Mouse (Mus musculus) kidney, embryonic 14.5 days (tissue): Measurements from ENCODE around the gene Ccdc105. TPM values are rescaled to one million over a fixed set of nuclear protein-coding genes. Genes with fewer than 3 reads are reported as not detected.

ENCODE experiments used
- ATAC-seq: fragments of 200-750 bp; cut with Nextera tagmentation; 2 replicates; pipeline ENCODE4 v1.8.0; 2017; ENCODE audit warnings: moderate number of reproducible peaks, mild to moderate bottlenecking, moderate TSS enrichment, moderate library complexity; ENCODE audit not compliant: low FRiP score, low TSS enrichment
- H3K27ac ChIP-seq: fragments of 300-500 bp; sonication (generic); 2 replicates; pipeline ENCODE4 v1.5.1; 2014; ENCODE audit warnings: low read depth, mild to moderate bottlenecking, low read length, moderate library complexity, mixed read lengths
- H3K27me3 ChIP-seq: fragments of 300-500 bp; sonication (generic); 2 replicates; pipeline ENCODE4 v1.6.1; 2014; ENCODE audit warnings: mild to moderate bottlenecking, low read length; ENCODE audit not compliant: control insufficient read depth, insufficient read depth
- H3K36me3 ChIP-seq: fragments of 300-500 bp; sonication (generic); 2 replicates; pipeline ENCODE4 v1.6.1; 2014; ENCODE audit warnings: low read length, mixed read lengths; ENCODE audit not compliant: control insufficient read depth, insufficient read depth
- H3K4me1 ChIP-seq: fragments of 300-500 bp; sonication (generic); 2 replicates; pipeline ENCODE4 v1.6.1; 2014; ENCODE audit warnings: low read length, mixed read lengths; ENCODE audit not compliant: control insufficient read depth, insufficient read depth
- H3K4me2 ChIP-seq: fragments of 300-500 bp; sonication (generic); replicated peaks from 2 replicates; pipeline ENCODE4 v1.6.1; 2014; ENCODE audit warnings: low read depth, mild to moderate bottlenecking, low read length
- H3K4me3 ChIP-seq: fragments of 300-500 bp; sonication (generic); 2 replicates; pipeline ENCODE4 v1.5.1; 2014; ENCODE audit warnings: mild to moderate bottlenecking, low read length
- H3K9ac ChIP-seq: fragments of 300-500 bp; sonication (generic); 2 replicates; pipeline ENCODE4 v1.6.1; 2014; ENCODE audit warnings: low read depth, mild to moderate bottlenecking, low read length, moderate library complexity
- H3K9me3 ChIP-seq: fragments of 300-500 bp; sonication (generic); 2 replicates; pipeline ENCODE4 v1.6.1; 2016; ENCODE audit warnings: low read length; ENCODE audit not compliant: control insufficient read depth
- WGBS: fragments of 180-500 bp; shearing (Covaris S2); extraction: QIAGEN DNeasy Blood & Tissue Kit; methylation state at CpG from one replicate; pipeline ENCODE4 v1.1.7; 2014; 5-methylcytosine and 5-hydroxymethylcytosine counted together
- polyA plus RNA-seq: library from polyadenylated mRNA; unstranded; fragments of >200 nt; fragmentation: Nextera tagmentation; extraction: Ambion mirVana; gene quantifications from 2 replicates; pipeline ENCODE4 v1.2.1, GENCODE M21; 2014

Ccdc105 gene
- not detected in 2 replicates for polyA plus RNA-seq

- Histone ChIP-seq H3K9ac (peak within 1 kb of the TSS; percentile 59), H3K27me3 (no peaks in the 10 kb centered on the region), H3K4me3 (peak within 1 kb of the TSS; percentile 53), H3K36me3 (no peaks in the 10 kb centered on the region), H3K27ac (no peak within 1 kb of the TSS), H3K4me1 (peaks cover 6% of the 10 kb centered on the region; the same call in 1 of the 2 replicates), H3K9me3 (no peaks in the 10 kb centered on the region), H3K4me2 (peak within 1 kb of the TSS; percentile 74)
- peak; percentile 93 for ATAC-seq
- WGBS = 2% methylated on average over 50 of the region's 61 CpGs
Observed at GRCm38 (mm10) chr10:78752452-78753191, at the start of gene Ccdc105. Ccdc105 (minus strand) TSS chr10:78753065.

GRCm38 (mm10) chr10:78801449-78801848, 48.6 kb upstream of the Ccdc105 start:
- no peak overlapping the region for H3K4me2 ChIP-seq
- H3K9ac ChIP-seq = no peak overlapping the region
- WGBS = 89% methylated on average over 2 of the region's 2 CpGs
- H3K9me3 ChIP-seq = no peaks in the 10 kb centered on the region
- no peaks in the 10 kb centered on the region for H3K27me3 ChIP-seq
- H3K4me1 ChIP-seq = no peaks in the 10 kb centered on the region
- no peak for ATAC-seq
- no peak overlapping the region for H3K27ac ChIP-seq
- no peaks in the 10 kb centered on the region for H3K36me3 ChIP-seq
- H3K4me3 ChIP-seq = no peak overlapping the region

- ATAC-seq = no peak
- Histone ChIP-seq H3K36me3 (no peaks in the 10 kb centered on the region), H3K4me2 (no peak overlapping the region), H3K4me1 (no peaks in the 10 kb centered on the region), H3K4me3 (no peak overlapping the region), H3K9me3 (no peaks in the 10 kb centered on the region), H3K27me3 (no peaks in the 10 kb centered on the region), H3K27ac (no peak overlapping the region), H3K9ac (no peak overlapping the region)
- WGBS = 38% methylated on average over 1 of the region's 1 CpGs
Observed at GRCm38 (mm10) chr10:78790561-78790960, 37.7 kb upstream of the Ccdc105 start.

GRCm38 (mm10) chr10:78787566-78788087, 34.8 kb upstream of the Ccdc105 start:
- peak overlapping the region; percentile 73 for H3K4me2 ChIP-seq
- H3K36me3 ChIP-seq = no peaks in the 10 kb centered on the region
- peak overlapping the region; percentile 60; the same call in 1 of the 2 replicates for H3K9ac ChIP-seq
- H3K27ac ChIP-seq = no peak overlapping the region
- no peaks in the 10 kb centered on the region for H3K9me3 ChIP-seq
- WGBS = 3% methylated on average over 22 of the region's 22 CpGs
- H3K4me3 ChIP-seq = peak overlapping the region; percentile 42
- no peaks in the 10 kb centered on the region for H3K27me3 ChIP-seq
- ATAC-seq = peak; percentile 98
- no peaks in the 10 kb centered on the region for H3K4me1 ChIP-seq

- WGBS = under 1% methylated on average over 42 of the region's 54 CpGs
- H3K9ac ChIP-seq = peak within 1 kb of the TSS; percentile 64
- H3K36me3 ChIP-seq = no peaks in the 10 kb centered on the region
- no peaks in the 10 kb centered on the region for H3K27me3 ChIP-seq
- peak within 1 kb of the TSS; percentile 59 for H3K4me3 ChIP-seq
- no peaks in the 10 kb centered on the region for H3K9me3 ChIP-seq
- H3K4me2 ChIP-seq = peak within 1 kb of the TSS; percentile 97
- peak; percentile 79 for ATAC-seq
- no peaks in the 10 kb centered on the region for H3K4me1 ChIP-seq
- H3K27ac ChIP-seq = no peak within 1 kb of the TSS
Observed at GRCm38 (mm10) chr10:78779981-78780651, 27.3 kb upstream of the Ccdc105 start, which contains the start of gene Slc1a6. Slc1a6 (plus strand) TSS chr10:78780496.

- peak overlapping the region; percentile 97 for H3K4me2 ChIP-seq
- 54% methylated on average over 9 of the region's 9 CpGs for WGBS
- no peaks in the 10 kb centered on the region for H3K27me3 ChIP-seq
- no peaks in the 10 kb centered on the region for H3K36me3 ChIP-seq
- peak overlapping the region; percentile 59 for H3K4me3 ChIP-seq
- ATAC-seq = no peak
- H3K4me1 ChIP-seq = no peaks in the 10 kb centered on the region
- H3K9ac ChIP-seq = no peak overlapping the region; the same call in 1 of the 2 replicates
- H3K9me3 ChIP-seq = no peaks in the 10 kb centered on the region
- H3K27ac ChIP-seq = no peak overlapping the region
Observed at GRCm38 (mm10) chr10:78779527-78779926, 26.7 kb upstream of the Ccdc105 start.

- H3K4me1 ChIP-seq = no peaks in the 10 kb centered on the region
- H3K9me3 ChIP-seq = no peaks in the 10 kb centered on the region
- WGBS = 46% methylated on average over 4 of the region's 4 CpGs
- no peak for ATAC-seq
- H3K36me3 ChIP-seq = no peaks in the 10 kb centered on the region
- H3K4me2 ChIP-seq = no peak overlapping the region
- no peak overlapping the region for H3K9ac ChIP-seq
- no peak overlapping the region for H3K4me3 ChIP-seq
- no peak overlapping the region for H3K27ac ChIP-seq
- no peaks in the 10 kb centered on the region for H3K27me3 ChIP-seq
Observed at GRCm38 (mm10) chr10:78775830-78776229, 23.0 kb upstream of the Ccdc105 start.

GRCm38 (mm10) chr10:78765570-78765969, 12.7 kb upstream of the Ccdc105 start:
- 84% methylated on average over 1 of the region's 1 CpGs for WGBS

GRCm38 (mm10) chr10:78756021-78756420, 3.2 kb upstream of the Ccdc105 start:
- no peaks in the 10 kb centered on the region for H3K27me3 ChIP-seq
- H3K9ac ChIP-seq = no peak overlapping the region
- H3K27ac ChIP-seq = no peak overlapping the region
- peaks cover 6% of the 10 kb centered on the region; the same call in 1 of the 2 replicates for H3K4me1 ChIP-seq
- ATAC-seq = no peak
- no peak overlapping the region for H3K4me2 ChIP-seq
- no peaks in the 10 kb centered on the region for H3K9me3 ChIP-seq
- H3K4me3 ChIP-seq = no peak overlapping the region
- 36% methylated on average over 6 of the region's 6 CpGs for WGBS
- H3K36me3 ChIP-seq = no peaks in the 10 kb centered on the region

More at GRCm38 (mm10) chr10:78765570-78765969, 12.7 kb upstream of the Ccdc105 start:
- no peak overlapping the region for H3K9ac ChIP-seq
- ATAC-seq = no peak
- no peak overlapping the region for H3K4me3 ChIP-seq
- H3K36me3 ChIP-seq = no peaks in the 10 kb centered on the region
- H3K9me3 ChIP-seq = peaks cover 2% of the 10 kb centered on the region; the same call in 1 of the 2 replicates
- H3K27ac ChIP-seq = no peak overlapping the region
- no peaks in the 10 kb centered on the region for H3K27me3 ChIP-seq
- H3K4me2 ChIP-seq = no peak overlapping the region
- no peaks in the 10 kb centered on the region for H3K4me1 ChIP-seq
